In genomic region chr14:10126536-10126935, GRCm38 (mm10) we compare ENCODE assay signal across 21 mouse cellular contexts.
DNase-seq lines count a peak whose midpoint lies in the region; ATAC-seq lines count a peak whose summit lies in the region.
"Had no signal": no experiment of that assay in that cellular context is flagged by ENCODE, and none has a peak within 500 bp of the region (broad histone marks: within the 10 kb centered on the region; RNA-seq: fewer than 3 reads in every experiment).

No protein-coding gene starts in this region.

- H3K27ac ChIP-seq in forebrain, embryonic 13.5 days: no peak overlapping the region
- H3K27ac ChIP-seq in forebrain, embryonic 10.5 days: no peak overlapping the region
- H3K27ac ChIP-seq in forebrain, embryonic 16.5 days (ENCODE audit: low read length): no peak overlapping the region
- H3K27ac ChIP-seq in forebrain, embryonic 12.5 days: no peak overlapping the region
- H3K27ac ChIP-seq: embryonic facial prominence, embryonic 10.5 days; embryonic facial prominence, embryonic 12.5 days had no signal

- DNase-seq in forebrain, embryonic 10.5 days (ENCODE audit: extremely low spot score, low spot score): no peak
- peak; percentile 27 for DNase-seq in retina, postnatal 1 day
- DNase-seq in retina, embryonic 14.5 days (ENCODE audit: low spot score): no peak
- no peak for DNase-seq in kidney, postnatal 25 days
- DNase-seq: adrenal gland, adult 2 months; adrenal gland, postnatal 10 days; adrenal gland, postnatal 25 days; B cell, adult 2 months; cerebellum, adult 11-12 months; cerebellum, adult 2 months; cerebellum, adult 9-10 months; cerebellum, postnatal 10 days; cerebellum, postnatal 25 days had no signal

- H3K27me3 ChIP-seq in forebrain, embryonic 13.5 days: no peaks in the 10 kb centered on the region
- no peaks in the 10 kb centered on the region for H3K27me3 ChIP-seq in forebrain, embryonic 10.5 days (ENCODE audit: poor library complexity, severe bottlenecking)
- H3K27me3 ChIP-seq in forebrain, embryonic 16.5 days (replicated peaks; ENCODE audit: control insufficient read depth, insufficient read depth, low read length): no peaks in the 10 kb centered on the region
- no peaks in the 10 kb centered on the region for H3K27me3 ChIP-seq in forebrain, embryonic 12.5 days
- H3K27me3 ChIP-seq: CH12.LX; embryonic facial prominence, embryonic 12.5 days had no signal

- H3K36me3 ChIP-seq in forebrain, embryonic 13.5 days (ENCODE audit: poor library complexity, severe bottlenecking): no peaks in the 10 kb centered on the region
- H3K36me3 ChIP-seq in forebrain, embryonic 10.5 days (replicated peaks): no peaks in the 10 kb centered on the region
- H3K36me3 ChIP-seq in forebrain, embryonic 16.5 days (ENCODE audit: control insufficient read depth, insufficient read depth): no peaks in the 10 kb centered on the region
- no peaks in the 10 kb centered on the region for H3K36me3 ChIP-seq in forebrain, embryonic 12.5 days (replicated peaks)
- H3K36me3 ChIP-seq: embryonic facial prominence, embryonic 10.5 days; embryonic facial prominence, embryonic 12.5 days; G1E had no signal

- 0 out of 2 replicates have a peak, but pooled peaks cover 4% of the 10 kb centered on the region for H3K9me3 ChIP-seq in forebrain, embryonic 13.5 days (replicated peaks)
- no peaks in the 10 kb centered on the region for H3K9me3 ChIP-seq in forebrain, embryonic 10.5 days
- H3K9me3 ChIP-seq in forebrain, embryonic 16.5 days (ENCODE audit: control insufficient read depth, low read length): no peaks in the 10 kb centered on the region
- no peaks in the 10 kb centered on the region for H3K9me3 ChIP-seq in forebrain, embryonic 12.5 days
- H3K9me3 ChIP-seq: embryonic facial prominence, embryonic 10.5 days; embryonic facial prominence, embryonic 12.5 days; G1E had no signal

- 0 out of 2 replicates have a peak, but pooled peaks have one; percentile 50 for ATAC-seq in forebrain, embryonic 13.5 days
- ATAC-seq in forebrain, embryonic 16.5 days: peak; percentile 50; the same call in 1 of the 2 replicates
- no peak for ATAC-seq in forebrain, embryonic 12.5 days (ENCODE audit: low FRiP score)
- ATAC-seq: CD4-positive, CD25-positive, alpha-beta regulatory T cell, adult 4 months had no signal

- H3K4me3 ChIP-seq in forebrain, embryonic 13.5 days: no peak overlapping the region
- H3K4me3 ChIP-seq in forebrain, embryonic 10.5 days: no peak overlapping the region
- H3K4me3 ChIP-seq in forebrain, embryonic 16.5 days (replicated peaks; ENCODE audit: low read length): no peak overlapping the region
- no peak overlapping the region for H3K4me3 ChIP-seq in forebrain, embryonic 12.5 days (replicated peaks)
- H3K4me3 ChIP-seq: embryonic facial prominence, embryonic 10.5 days; embryonic facial prominence, embryonic 12.5 days had no signal

- no peak overlapping the region for H3K4me2 ChIP-seq in forebrain, embryonic 13.5 days
- H3K4me2 ChIP-seq in forebrain, embryonic 16.5 days (ENCODE audit: low read length): no peak overlapping the region
- no peak overlapping the region for H3K4me2 ChIP-seq in forebrain, embryonic 12.5 days
- H3K4me2 ChIP-seq: embryonic facial prominence, embryonic 12.5 days had no signal

- no peaks in the 10 kb centered on the region for H3K4me1 ChIP-seq in forebrain, embryonic 13.5 days
- no peaks in the 10 kb centered on the region for H3K4me1 ChIP-seq in forebrain, embryonic 10.5 days
- no peaks in the 10 kb centered on the region for H3K4me1 ChIP-seq in forebrain, embryonic 16.5 days (replicated peaks; ENCODE audit: control insufficient read depth, insufficient read depth, low read length)
- H3K4me1 ChIP-seq in forebrain, embryonic 12.5 days: no peaks in the 10 kb centered on the region
- H3K4me1 ChIP-seq: embryonic facial prominence, embryonic 10.5 days; embryonic facial prominence, embryonic 12.5 days had no signal

- no peak overlapping the region for H3K9ac ChIP-seq in forebrain, embryonic 13.5 days
- H3K9ac ChIP-seq in forebrain, embryonic 16.5 days (replicated peaks; ENCODE audit: low read depth, low read length): no peak overlapping the region
- no peak overlapping the region for H3K9ac ChIP-seq in forebrain, embryonic 12.5 days
- H3K9ac ChIP-seq: embryonic facial prominence, embryonic 12.5 days had no signal
